Mouse (Mus musculus) brain, embryonic 14.5 days (tissue): Measurements from ENCODE around the gene Teddm1b.

Experiments
- CTCF ChIP-seq: fragments of 200-500 bp; IDR thresholded peaks from 2 replicates; pipeline ENCODE4 v1.5.1; 2012; ENCODE audit warnings: inconsistent platforms, mild to moderate bottlenecking, moderate library complexity, borderline replicate concordance; ENCODE audit not compliant: insufficient read depth, insufficient read length; ENCODE audit errors: extremely low read depth
- POLR2A ChIP-seq: fragments of 200-500 bp; IDR thresholded peaks from 2 replicates; pipeline ENCODE4 v1.6.1; 2012; ENCODE audit warnings: mild to moderate bottlenecking, inconsistent platforms, borderline replicate concordance; ENCODE audit not compliant: poor library complexity, insufficient read depth, insufficient read length, severe bottlenecking; ENCODE audit errors: extremely low read depth

- TF ChIP-seq CTCF (no peak), POLR2A (no peak)
These were observed 48.5 kb downstream of the Teddm1b start for GRCm38 (mm10) chr1:153922571-153923021.
